Mouse (Mus musculus) skeletal muscle tissue, adult 2 months (tissue): Measurements from ENCODE around the gene Nkrf.
"Not testable (repeated sequence)": the region's sequence is repeated elsewhere in the genome, so short reads cannot be mapped to it uniquely, and the experiment has no call there.

Experiments used
- DNase-seq: peaks from one replicate; pipeline ENCODE4 v3.0.0-alpha.2; 2012; ENCODE audit warnings: low read depth, low spot score

The Nkrf gene

DNA sequence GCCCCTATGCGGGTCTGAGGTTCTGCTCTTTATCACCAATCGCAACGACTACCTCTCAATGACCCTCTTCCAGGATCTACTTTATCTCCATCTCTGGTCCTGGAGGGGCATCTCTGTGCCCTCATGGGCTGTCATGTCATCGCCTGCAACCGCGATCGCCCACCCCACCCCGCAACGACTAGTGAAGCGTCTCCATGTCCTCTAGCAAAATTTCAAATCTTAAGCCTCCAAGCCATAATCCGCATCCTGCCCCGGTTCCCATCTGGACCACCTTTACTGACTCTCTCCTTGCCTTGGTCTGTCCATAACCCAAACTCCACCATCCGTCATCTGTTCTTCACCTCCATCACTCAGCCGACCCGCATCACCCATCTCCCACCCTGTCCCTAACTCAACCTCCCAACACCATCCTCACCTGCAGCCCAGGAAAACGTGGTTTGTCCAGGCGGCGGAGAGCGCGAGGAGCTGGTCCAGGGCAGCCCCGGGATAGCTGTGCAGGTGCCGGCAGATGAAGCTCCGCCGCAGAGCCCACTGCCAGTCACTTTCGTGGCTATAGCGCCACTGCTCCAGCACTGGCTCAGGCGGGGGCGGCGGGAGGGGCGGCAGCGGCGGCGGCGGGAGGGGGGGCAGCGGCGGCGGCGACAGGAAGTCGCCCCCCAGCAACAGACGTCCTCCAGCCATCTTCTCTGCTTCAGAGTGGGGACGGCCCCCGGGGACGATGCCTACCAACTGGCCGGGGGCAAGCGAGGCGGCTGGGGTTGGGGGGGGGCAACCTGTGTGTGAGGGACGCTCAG is at the start of gene Nkrf:
Gene Nkrf, minus strand, starts transcription at position 579 of the 794 bp plus-strand sequence.
- no peak for DNase-seq

DNA sequence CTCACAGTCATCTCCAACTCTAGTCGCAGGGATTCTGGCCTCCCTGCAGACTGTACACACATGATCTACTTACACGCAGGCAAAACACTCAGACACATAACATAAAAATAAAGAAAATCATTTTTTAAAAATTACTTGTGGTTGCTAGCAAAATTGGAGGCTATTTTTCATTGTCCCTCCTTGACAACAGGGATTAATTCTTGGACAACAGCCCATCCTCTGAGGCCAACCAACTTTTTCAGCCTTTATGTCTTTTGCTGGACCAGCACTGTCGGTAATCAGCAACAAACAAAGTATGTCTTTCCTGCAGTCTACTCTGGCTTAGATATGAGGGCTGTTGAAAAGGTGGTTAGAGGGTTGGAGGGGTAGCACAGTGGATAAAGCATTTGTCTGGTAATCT is 38.4 kb upstream of the Nkrf start:
- DNase-seq: no peak

DNA sequence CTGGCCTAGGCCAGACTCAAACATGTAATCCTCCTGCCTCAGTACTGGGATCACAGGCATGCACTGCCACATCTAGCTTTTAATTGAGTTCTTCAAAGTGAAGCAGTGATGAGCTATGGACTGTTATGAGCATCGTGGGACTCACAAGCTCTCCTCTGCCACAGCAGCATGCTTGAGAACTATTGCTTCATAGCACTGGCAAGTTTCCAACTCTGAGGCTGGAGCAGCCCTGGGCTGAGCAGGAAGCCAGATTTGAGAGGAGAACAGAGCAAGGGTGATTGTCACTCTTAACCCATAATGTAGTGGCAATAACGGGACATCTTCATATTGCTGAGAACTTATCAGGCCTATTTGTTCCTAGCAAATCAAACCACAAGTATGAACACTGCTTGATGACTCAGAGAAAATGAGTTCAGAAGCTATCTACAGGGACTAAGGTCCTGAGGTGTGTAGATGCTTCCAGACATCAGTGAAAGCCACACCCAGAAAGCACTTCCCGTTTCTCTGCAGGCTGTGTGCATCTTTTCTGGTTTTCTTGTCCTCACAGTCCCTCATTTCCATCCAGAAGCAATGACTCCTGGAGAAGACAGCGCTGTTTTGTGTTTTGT is 37.2 kb upstream of the Nkrf start:
- DNase-seq: peak; percentile 71

DNA sequence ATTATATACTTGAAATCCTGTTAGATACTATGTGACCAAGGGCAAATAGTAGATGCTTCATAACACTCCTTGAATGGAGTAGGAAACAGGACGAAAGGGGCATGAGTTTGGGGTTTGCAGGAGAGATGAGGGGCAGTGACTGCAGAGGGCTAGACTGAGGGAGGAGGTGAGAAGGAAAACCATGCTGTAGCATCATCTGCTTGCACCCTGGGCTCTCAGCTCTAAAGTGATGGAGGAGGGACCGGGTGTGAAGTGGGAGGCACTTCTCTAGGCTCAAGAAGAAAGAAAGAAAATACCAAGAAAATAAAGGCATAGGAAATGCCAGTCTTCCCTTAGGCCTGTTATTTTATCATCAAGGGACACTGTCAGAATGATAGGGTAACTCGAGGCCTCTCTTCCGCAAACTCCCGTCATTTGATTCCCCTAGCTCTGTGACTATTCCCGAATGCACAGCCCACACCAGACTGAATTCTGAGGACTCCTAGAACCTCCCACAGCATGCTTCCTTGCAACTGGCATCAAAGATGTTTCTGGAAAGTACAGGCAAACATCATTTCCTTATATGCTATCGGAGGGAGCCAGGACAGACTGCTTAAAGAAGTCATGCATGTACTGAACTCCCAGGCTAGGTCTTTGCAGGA is 32.7 kb upstream of the Nkrf start:
- DNase-seq: no peak

DNA sequence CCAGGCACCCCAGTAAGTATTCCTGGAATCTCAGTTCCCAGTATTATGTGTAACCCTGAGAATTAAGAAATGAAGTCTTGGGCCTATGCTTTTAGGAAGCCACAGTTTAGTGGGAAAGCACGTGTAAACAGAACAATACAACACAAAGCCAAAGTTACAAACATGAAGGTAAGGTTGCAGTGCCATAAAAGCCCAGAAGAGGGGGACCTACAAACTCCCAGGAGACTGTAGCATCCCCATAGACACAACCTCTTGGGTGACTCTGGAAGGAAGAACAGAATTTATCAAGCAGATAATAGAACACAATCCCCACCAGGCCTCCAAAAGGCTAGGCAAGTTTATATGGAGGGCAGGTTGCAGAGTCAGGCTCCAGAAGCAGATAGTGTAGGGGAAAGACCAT is 27.9 kb upstream of the Nkrf start:
- DNase-seq: no peak

DNA sequence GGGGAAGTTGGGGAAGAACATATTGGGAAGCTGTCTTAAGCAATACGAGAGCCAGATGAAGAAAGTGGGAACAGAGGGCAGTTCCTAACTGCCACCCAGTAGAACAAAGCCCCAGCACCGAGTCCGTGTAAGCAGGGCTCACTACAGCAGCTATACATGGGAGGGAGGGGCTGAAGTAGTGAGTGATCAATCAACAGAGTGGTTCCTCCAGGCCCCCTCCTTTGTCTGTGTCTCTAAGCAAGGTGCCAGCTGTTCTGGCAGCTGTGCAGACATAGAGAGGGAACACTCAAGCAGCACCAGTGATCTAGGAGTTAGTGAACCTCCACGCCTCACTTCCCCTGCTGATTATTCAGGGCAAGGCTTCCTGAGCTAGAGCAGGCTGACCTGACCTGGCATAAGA is 27.0 kb upstream of the Nkrf start:
- DNase-seq: no peak

DNA sequence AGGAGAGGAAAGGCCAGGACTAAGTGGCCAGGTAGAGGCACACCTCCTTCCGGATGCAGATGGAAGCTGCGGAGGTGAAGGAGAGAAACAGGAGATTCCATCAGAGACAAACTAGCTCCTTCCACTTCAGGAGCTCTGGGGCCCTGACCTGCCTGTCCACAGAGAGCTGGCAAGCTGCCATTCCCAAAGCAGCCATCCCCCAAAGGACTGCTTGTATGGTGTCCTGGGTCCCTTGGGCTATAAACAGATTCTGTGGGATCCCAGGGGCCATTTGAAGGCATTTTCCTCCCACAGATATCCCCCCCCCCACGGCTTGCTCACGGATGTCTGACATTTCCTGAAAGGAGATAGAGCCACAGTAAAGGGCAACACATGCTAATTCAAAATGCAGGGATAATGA is 26.1 kb upstream of the Nkrf start:
- no peak for DNase-seq

DNA sequence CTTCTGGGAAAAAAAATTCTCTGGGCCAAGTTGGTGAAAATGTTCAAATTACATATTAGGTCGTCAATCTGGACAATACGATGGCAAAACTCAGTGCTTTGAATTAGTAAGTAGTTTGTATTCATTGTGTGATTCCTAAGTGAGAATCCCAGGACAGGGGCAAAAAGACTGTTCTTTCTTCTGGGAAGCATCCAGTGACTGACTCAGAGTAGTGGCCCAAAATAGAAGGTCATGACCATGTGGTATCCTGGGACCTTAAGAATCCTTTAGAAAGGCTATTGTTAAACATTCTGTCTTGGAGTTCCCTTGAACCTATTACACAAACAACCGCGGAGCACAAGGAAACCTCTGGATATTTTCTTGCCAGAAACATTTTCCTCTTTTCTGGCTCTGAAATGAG is 18.6 kb upstream of the Nkrf start:
- no peak for DNase-seq

DNA sequence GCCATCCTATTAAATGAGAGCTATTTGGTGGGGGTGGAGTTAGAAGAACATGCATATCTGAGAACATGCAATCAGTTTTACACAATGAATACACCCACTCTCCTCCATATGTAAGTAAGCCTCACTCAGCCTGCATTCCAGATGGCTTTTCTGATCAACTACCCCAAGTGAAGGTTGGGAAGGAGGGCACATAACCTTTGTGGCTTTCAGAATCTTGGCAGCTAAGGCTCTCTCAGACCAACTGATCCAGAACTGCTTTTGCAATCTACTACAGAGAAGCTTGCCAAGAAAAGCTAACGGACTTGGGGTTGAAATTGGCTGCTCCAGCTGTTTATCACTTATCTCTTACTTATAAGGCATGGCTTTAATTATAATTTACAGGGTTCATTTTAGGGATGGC is 15.1 kb upstream of the Nkrf start:
- no peak for DNase-seq

DNA sequence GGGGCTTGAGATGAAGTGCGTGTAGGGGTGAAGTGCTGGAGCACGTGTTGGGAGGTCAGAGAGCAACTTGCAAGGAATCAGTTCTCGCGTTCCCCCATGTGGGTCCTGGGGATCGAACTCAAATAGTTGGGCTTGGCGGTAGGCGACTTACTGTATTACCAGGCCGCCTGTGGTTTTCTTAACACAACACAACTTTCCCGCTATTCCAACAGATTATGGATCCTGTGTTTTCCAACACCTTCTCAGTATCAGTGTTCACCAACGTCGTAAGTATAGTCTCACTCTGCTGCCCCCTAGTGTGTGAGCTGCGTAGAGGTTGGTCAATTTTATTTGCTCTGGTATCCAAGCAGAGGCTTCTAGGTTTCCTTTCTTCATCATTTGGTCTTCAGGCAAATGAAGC is 8.6 kb upstream of the Nkrf start:
- DNase-seq: no peak

DNA sequence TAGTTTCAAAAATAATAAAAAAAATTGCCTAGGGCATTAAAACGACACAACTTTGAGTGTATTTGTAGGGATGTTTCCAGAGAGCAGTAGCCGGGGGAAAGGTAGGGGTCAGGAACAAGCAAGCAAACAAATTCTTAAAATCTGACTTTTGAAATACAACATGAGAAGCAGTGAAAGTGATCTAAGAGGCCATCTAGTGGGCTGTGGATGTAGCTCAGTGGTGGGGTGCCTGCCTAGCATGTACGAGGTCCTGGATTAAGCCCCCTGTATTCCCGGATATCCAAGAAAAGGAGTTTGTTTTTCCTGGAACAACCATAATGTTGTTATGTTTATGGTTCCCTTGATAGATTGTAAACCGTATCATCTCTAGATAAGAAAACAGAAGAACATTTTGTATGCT is 3.8 kb upstream of the Nkrf start:
- no peak for DNase-seq

DNA sequence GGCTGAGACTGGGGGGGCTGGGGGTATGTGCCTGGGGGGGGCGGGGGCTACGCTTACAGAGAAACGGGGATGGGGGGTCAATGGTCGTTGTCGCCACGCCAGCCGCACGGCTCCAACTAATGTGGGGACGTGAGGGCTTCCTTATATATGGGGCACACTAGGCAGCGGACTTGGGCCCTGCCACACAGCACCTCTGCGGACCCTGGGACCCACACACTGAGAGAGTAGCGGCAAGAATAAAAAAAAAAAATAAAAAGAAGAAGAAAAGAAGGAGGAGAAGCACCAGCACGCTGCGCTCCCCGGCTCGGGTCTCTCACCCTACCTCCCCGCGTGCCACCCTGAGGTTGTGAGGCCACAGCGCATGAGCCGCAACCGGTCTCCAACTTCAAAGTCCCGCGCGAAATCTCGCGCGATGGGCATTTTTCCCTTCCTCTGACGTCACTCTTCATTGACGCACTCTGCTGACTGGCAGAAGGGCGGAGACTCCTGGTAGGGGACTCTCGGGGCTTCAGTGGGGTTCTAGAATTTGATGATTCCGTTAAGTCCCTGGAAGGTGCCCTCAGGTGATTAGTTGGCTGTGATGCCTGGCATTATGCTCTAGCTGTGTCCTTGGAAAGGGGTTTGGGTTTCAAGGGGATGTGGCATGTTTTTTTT is 543 bp upstream of the Nkrf start:
- DNase-seq: peak; percentile 93

DNA sequence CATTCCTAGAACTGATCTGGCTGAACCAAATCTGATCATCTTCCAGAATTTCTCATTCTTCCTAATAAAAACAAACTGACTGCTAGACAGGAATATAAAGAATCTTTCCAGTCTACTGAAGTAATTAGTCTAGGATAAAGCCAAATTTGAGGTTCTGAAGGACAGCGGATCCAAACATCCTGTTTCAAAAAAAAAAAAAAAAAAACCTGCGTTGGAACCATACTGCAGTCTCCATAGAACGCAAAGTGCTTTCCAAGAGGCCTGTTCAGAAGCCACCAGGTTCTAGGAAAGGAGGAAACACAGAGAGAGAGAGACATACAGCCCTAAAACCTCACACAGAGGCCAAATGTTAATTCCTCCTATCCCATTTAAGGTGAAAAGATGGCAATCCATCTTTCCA is 1.0 kb downstream of the Nkrf start:
- DNase-seq: no peak

DNA sequence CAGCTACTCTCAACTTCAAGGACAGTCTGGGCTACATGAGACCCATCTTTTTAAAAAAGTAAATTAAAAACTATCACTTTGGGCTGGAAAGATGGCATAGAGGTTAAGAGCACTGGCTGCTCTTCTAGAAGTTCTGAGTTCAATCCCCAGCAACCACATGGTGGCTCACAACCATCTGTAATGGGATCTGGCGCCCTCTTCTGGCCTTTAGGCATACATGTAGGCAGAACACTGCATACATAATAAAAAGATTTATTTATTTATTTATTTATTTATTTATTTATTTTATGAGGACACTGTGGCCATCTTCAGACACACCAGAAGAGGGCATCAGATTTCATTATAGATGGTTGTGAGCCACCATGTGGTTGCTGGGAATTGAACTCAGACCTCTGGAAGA is 3.8 kb downstream of the Nkrf start:
- DNase-seq: not testable (repeated sequence)

DNA sequence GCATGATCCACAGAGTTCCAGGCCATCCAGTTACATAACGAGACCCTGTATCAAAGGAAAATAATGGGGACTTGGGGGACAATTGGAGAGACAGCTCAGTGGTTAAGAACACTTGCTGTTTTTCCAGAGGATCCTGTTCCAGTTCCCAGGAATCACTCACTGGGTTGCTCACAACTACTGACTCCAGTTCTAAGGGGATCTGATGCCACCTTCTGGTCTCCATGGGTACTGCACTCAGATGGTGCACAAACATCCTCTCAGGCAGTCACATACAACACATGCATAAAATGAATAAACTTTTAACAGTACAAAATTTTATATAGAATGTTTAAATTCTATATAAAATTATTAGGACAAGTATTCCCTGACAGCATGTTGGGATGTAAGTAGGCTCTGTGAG is 18.0 kb downstream of the Nkrf start:
- no peak for DNase-seq

DNA sequence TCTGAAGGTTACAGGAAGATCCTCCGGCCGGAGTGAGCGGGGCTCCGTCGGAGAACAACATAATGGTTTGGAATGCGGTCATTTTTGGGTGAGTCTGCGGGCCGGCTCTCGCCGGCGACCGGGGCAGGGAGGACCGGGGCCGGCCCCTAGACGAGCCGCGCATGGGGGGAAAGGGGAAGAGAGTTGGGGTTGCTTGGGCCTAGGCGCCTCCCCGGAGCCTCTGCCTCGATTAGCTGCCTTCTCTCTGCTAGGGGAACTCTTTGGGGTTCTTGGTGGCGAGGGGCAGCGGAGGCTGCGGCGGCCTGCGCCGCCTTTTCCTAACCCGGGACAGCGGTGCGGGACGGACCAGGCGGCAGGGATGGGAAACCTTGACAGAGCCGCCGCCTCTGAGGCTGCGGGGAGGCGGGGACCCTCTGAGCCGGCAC is 28.0 kb downstream of the Nkrf start:
- DNase-seq: no peak

DNA sequence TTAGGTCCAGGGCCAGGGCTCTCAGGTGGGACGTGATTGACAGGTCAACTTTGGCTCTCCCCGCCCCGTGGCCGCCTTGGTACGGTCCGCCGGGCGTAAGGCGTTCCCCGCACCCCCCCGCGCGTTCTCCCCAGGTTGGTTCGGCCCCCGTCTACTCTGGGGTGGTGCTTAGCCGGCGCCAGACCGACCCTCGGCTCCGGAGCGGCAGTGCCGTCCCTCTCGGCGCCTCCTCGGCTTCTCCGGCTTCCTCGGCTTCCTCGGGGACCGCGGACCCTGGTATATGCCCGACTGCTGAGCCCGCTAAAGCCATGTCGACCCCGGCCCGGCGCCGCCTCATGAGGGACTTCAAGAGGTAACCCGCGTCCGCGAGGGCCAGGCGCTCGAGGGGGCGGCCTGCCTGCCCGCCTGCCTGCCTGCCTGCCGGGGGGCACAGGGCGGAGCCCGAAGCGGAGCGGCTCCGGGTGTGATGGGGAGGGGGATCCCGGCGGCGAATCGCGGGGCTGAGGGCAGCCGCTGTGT is 28.5 kb downstream of the Nkrf start:
- peak; percentile 70 for DNase-seq

DNA sequence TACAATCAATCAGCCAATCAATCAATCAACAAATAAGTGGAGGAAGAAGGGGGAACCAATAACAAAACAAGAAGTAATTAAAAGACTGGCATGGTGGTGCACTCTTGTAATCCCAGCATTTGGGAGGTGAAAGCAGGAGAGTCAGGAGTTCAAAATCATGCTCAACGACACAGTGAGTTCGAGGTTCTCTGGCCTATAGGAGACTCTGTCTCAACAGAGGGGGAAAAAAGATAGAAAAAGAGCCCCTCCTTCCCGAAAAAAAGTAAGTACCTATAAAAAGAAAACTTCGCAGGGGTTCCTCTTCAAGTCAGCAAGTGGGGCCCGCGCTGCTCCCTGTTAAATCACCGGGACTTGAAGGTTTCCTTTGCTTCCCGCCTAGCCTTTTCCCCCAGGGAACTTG is 28.9 kb downstream of the Nkrf start, which contains the start of the genes Ube2a and C330007P06Rik:
Gene Ube2a, plus strand, starts transcription at position 136 of the 400 bp plus-strand sequence.
Gene C330007P06Rik, minus strand, starts transcription at position 347 of the 400 bp plus-strand sequence.
- no peak for DNase-seq

DNA sequence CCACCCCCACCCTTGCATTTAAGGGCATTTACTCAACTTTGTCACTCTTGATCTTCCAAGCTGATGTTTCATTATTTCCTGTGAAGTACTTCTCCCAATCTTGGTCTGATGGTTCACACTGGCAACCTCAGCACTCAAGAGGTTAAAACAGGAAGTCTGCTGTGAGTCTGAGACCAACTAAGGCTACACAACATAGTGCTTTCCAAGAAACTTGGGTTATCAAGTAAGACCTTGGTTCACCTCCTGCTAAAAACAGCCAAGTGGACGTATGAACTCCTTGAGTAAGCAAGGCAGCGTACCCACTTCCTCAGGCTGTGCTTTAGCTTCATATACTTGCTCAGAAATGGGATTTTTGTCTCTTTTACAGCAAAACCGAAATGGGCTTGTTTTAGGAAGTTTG is 32.3 kb downstream of the Nkrf start:
- no peak for DNase-seq

DNA sequence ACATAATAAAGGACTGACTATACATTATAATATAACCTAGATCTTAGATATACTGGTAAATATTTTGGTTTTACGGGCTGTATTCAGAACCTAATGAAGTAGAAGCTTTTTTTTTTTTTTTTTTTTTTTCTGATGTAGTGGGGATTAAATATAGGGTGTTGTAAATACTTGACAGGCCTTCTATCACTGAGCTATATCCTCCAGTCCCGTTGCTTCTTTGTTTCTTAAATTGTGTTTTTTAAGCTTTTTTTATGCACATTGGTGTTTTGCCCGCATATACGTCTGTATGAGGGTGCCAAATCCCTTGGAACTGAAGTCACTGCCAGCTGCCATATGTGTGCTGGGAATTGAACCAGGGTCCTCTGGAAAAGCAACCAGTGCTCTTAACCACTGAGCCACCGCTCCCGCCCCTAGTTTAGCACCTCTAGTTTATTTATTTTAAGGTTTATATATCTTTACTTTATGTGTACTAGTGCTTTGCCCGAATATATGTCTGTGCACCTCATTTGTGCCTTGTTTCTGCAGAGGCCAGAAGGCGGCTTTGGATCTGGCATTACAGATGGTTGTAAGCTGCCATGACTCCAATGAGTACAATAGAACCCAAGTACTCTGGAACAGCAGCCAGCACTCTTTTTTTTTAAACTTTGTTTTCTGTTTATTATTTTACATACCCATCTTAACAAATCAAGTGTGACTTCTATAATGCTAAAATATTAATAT is 37.9 kb downstream of the Nkrf start:
- no peak for DNase-seq
